Mouse (Mus musculus) T-cell, adult 2 months (primary cell): ENCODE data around the gene C9.

Experiments
- DNase-seq: peaks from one replicate; pipeline ENCODE4 v3.0.0; 2022; ENCODE audit warnings: low spot score

C9 gene

GRCm38 (mm10) chr15:6483561-6483960, 38.4 kb downstream of the C9 start:
- DNase-seq = no peak

- no peak for DNase-seq
Measured at GRCm38 (mm10) chr15:6492386-6492785, 47.3 kb downstream of the C9 start.

GRCm38 (mm10) chr15:6498396-6499070, 53.4 kb downstream of the C9 start:
- no peak for DNase-seq

GRCm38 (mm10) chr15:6500787-6501186, 55.7 kb downstream of the C9 start:
- DNase-seq = no peak

- DNase-seq = no peak
Measured at GRCm38 (mm10) chr15:6517525-6517924, 72.4 kb downstream of the C9 start.

- peak; percentile 51 for DNase-seq
Measured at GRCm38 (mm10) chr15:6519417-6520255, 74.5 kb downstream of the C9 start.

GRCm38 (mm10) chr15:6520505-6521155, 75.5 kb downstream of the C9 start:
- DNase-seq = no peak

- DNase-seq = peak; percentile 61
Measured at GRCm38 (mm10) chr15:6522653-6523167, 77.6 kb downstream of the C9 start, which contains the start of gene Fyb. Gene Fyb, plus strand, starts transcription at chr15:6522853.

GRCm38 (mm10) chr15:6524801-6525200, 79.7 kb downstream of the C9 start:
- DNase-seq = no peak

- DNase-seq = peak; percentile 70
Measured at GRCm38 (mm10) chr15:6525386-6525785, 80.3 kb downstream of the C9 start.

- DNase-seq = no peak
Measured at GRCm38 (mm10) chr15:6533858-6534343, 88.8 kb downstream of the C9 start.

- no peak for DNase-seq
Measured at GRCm38 (mm10) chr15:6534592-6534991, 89.5 kb downstream of the C9 start.

- DNase-seq = no peak
Measured at GRCm38 (mm10) chr15:6539639-6540338, 94.7 kb downstream of the C9 start.
